Mouse (Mus musculus) myocyte (in vitro differentiated cells): ENCODE results near the gene Mterf1a. TPM values are rescaled to one million over a fixed set of nuclear protein-coding genes. Genes with fewer than 3 reads are reported as not detected.
A peak's percentile ranks its signal among the peaks of the same experiment; 100 is the strongest.
"Not testable (repeated sequence)": the region's sequence is repeated elsewhere in the genome, so short reads cannot be mapped to it uniquely, and the experiment has no call there.

Experiments used
- H3K27me3 ChIP-seq: one replicate; pipeline ENCODE4 v1.6.1; 2011; ENCODE audit not compliant: control insufficient read depth, insufficient read depth, insufficient read length
- H3K36me3 ChIP-seq: one replicate; pipeline ENCODE4 v1.6.1; 2011; ENCODE audit not compliant: control insufficient read depth, insufficient read depth
- H3K4me2 ChIP-seq: one replicate; pipeline ENCODE4 v1.6.1; 2011; ENCODE audit warnings: low read depth, control low read depth
- H3K4me3 ChIP-seq: one replicate; pipeline ENCODE4 v1.5.1; 2011; ENCODE audit warnings: mild to moderate bottlenecking, control low read depth, moderate library complexity
- H3K79me2 ChIP-seq: one replicate; pipeline ENCODE4 v1.6.1; 2011; ENCODE audit not compliant: control insufficient read depth, insufficient read depth
- H3ac ChIP-seq: one replicate; pipeline ENCODE4 v1.6.1; 2011; ENCODE audit not compliant: control insufficient read depth, insufficient read length
- CEBPB ChIP-seq: IDR thresholded peaks from 2 replicates; pipeline ENCODE4 v1.6.1; 2011; ENCODE audit warnings: mild to moderate bottlenecking, moderate library complexity; ENCODE audit not compliant: poor library complexity, insufficient read depth, severe bottlenecking
- E2F4 ChIP-seq: IDR thresholded peaks from one replicate; pipeline ENCODE4 v1.6.1; 2011; ENCODE audit warnings: mild to moderate bottlenecking, control low read depth, moderate library complexity; ENCODE audit not compliant: insufficient read depth
- MAX ChIP-seq: IDR thresholded peaks from one replicate; pipeline ENCODE4 v1.6.1; 2011; ENCODE audit warnings: low read depth, mild to moderate bottlenecking, control low read depth
- MYOD1 ChIP-seq, 3 experiments: IDR thresholded peaks; one replicate each; pipeline ENCODE4 v1.6.1; 2011; ENCODE audit warnings: control low read depth in 2 of 3, low read depth in 2 of 3, mild to moderate bottlenecking in 2 of 3, moderate library complexity in 1 of 3; ENCODE audit not compliant: insufficient read length in 2 of 3, control insufficient read depth in 1 of 3
- MYOG ChIP-seq, 3 experiments: IDR thresholded peaks; one replicate each; pipeline ENCODE4 v1.6.1; 2011; ENCODE audit warnings: control low read depth in 2 of 3, low read depth in 2 of 3, mild to moderate bottlenecking in 2 of 3; ENCODE audit not compliant: insufficient read length in 2 of 3, control insufficient read depth in 1 of 3, insufficient read depth in 1 of 3
- POLR2A ChIP-seq: IDR thresholded peaks from one replicate; pipeline ENCODE4 v1.6.1; 2011; ENCODE audit warnings: low read depth, mild to moderate bottlenecking, control low read depth, moderate library complexity; ENCODE audit not compliant: insufficient read length
- POLR2AphosphoS2 ChIP-seq: IDR thresholded peaks from one replicate; pipeline ENCODE4 v1.6.1; 2011; ENCODE audit warnings: low read depth, control low read depth; ENCODE audit not compliant: insufficient read length
- REST ChIP-seq: IDR thresholded peaks from one replicate; pipeline ENCODE4 v1.6.1; 2011; ENCODE audit warnings: mild to moderate bottlenecking, control low read depth, moderate library complexity; ENCODE audit not compliant: insufficient read depth, insufficient read length
- SRF ChIP-seq: IDR thresholded peaks from one replicate; pipeline ENCODE4 v1.6.1; 2011; ENCODE audit warnings: low read depth; ENCODE audit not compliant: control insufficient read depth, insufficient read length
- TCF12 ChIP-seq: IDR thresholded peaks from one replicate; pipeline ENCODE4 v1.6.1; 2011; ENCODE audit warnings: mild to moderate bottlenecking, control low read depth; ENCODE audit not compliant: poor library complexity, insufficient read depth, severe bottlenecking
- TCF3 ChIP-seq: IDR thresholded peaks from one replicate; pipeline ENCODE4 v1.6.1; 2011; ENCODE audit warnings: low read depth, control low read depth; ENCODE audit not compliant: insufficient read length
- USF1 ChIP-seq: IDR thresholded peaks from one replicate; pipeline ENCODE4 v1.6.1; 2011; ENCODE audit warnings: low read depth, mild to moderate bottlenecking, control low read depth, moderate library complexity
- polyA plus RNA-seq: library from polyadenylated mRNA; unstranded; fragments of >200 nt; fragmentation: generic; extraction: Trizol; gene quantifications from one replicate; pipeline ENCODE4 v1.2.1, GENCODE M21; 2012; ENCODE audit warnings: missing spikeins

Mterf1a gene
- 1.7 TPM for polyA plus RNA-seq

DNA sequence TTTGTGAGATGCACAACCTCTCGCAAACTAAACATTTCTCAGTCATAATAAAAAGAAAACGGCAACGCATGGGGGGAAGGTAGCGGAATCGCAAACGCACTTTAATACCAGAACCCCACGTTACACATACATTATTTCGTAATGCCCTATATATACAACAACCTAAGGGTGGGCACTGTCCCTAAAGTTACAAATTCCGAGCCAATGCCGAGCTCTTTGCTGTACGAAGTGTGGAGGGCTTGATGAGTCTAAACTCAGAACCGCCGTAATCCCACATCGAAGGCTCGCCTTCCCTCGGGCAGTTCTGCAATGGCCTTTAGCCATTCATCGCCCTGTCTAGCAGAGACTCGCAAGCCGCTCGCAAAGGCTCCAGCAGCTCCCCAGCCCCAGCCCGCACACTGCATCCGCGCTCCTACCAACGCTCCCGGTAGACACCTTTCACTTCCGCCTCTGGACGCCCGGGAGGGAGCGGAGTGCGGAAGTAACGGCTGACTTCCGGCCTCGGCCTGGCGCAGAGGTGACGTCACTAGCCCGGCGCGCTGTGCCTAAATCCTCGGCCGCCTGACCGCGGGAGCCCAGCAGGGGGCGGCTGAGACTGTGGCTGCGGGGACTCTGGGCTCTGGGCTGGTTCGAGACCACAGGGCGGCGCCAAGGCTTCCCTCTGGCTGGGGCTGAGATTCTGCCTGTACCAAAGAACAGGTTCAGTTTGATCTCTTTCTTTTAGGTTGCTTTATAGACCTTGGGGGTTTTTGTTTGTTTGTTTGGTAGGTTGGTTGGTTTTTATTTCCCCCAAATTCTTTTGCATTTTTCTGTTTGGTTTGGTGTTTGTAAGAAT, at the start of gene Mterf1a:
Gene Mterf1a, minus strand, starts transcription at position 475 of the 835 bp plus-strand sequence.
- H3K79me2 ChIP-seq, H3K36me3 ChIP-seq, H3K27me3 ChIP-seq, H3ac ChIP-seq: not testable (repeated sequence)
- Histone ChIP-seq H3K4me3 (peak within 1 kb of the TSS; percentile 29), H3K4me2 (peak within 1 kb of the TSS; percentile 93)

DNA sequence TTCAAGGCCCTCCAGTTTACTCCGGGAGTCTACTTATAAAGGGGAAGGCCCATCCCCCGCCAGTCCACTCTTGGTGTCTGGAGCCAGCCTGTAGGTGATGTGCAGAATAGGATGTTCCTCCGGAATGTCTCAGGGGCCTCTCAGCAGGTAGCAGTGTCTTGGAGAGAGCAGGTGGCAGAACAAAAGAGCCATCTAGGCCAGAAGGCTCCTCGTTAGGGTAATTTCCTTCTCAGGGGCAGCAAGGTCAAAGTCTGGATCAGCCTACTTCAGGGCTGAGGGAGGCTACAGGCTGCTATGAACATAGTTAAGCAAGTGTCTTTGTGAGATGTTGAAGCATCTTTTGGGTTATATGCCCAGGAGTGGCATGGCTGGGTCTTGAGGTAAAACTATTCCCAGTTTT, 49.4 kb upstream of the Mterf1a start:
- not testable (repeated sequence) for H3K27me3 ChIP-seq, H3ac ChIP-seq, H3K36me3 ChIP-seq, H3K4me2 ChIP-seq, H3K4me3 ChIP-seq
- H3K79me2 ChIP-seq, result peaks cover 10% of the 10 kb centered on the region

DNA sequence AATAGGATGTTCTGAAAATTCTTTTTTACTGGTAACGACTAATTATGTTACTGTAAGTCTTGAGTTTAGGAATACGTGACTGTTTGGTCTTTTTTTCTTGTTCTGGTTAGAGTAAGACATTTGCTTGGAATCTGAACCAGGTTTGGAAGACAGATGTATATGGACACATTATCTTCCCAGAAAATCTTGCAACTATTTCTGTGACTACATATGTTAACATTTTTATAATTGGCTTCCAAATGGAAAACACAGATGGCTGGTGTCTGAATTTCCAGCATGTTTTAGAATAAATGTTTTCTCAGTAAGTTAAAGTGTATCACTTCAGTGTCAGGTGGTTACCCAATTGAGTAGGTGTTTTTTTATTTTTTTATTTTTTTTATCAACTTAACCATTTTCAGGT, 47.5 kb upstream of the Mterf1a start:
- Histone ChIP-seq H3K79me2 (peaks cover 23% of the 10 kb centered on the region), H3K4me3 (no peak overlapping the region), H3K27me3 (no peaks in the 10 kb centered on the region), H3ac (no peak overlapping the region), H3K4me2 (no peak overlapping the region), H3K36me3 (no peaks in the 10 kb centered on the region)
- TF ChIP-seq USF1 (no peak), TCF12 (no peak), MYOG (IDR thresholded peaks at IDR 0.05; ENCODE audit: control insufficient read depth in 1 of 3, insufficient read depth in 1 of 3, insufficient read length in 2 of 3, low read depth in 2 of 3) (no peak), MYOD1 (IDR thresholded peaks at IDR 0.05; ENCODE audit: control insufficient read depth in 1 of 3, insufficient read length in 2 of 3, low read depth in 2 of 3) (no peak), POLR2AphosphoS2 (no peak), MAX (no peak), SRF (no peak), TCF3 (no peak), E2F4 (no peak), POLR2A (no peak), REST (no peak), CEBPB (no peak)

DNA sequence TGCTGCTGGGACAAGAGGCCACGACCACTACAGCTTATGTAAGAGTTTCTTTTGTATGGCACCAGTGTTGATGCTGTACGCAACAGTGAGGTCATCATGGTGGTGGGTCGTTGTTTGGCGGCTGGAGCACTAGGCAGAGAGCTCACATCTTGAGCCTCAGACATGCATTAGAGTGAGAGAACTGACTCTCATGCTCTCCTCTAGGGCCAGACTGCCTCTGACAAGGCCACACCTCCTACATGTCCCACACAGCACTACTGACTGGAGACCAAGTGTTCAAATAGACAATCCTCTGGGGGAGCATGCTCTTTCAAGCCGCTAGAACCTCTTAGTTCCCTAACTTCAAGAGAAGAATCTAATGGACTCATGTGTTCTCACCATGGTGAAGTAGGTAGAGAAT, 45.6 kb upstream of the Mterf1a start:
- Histone ChIP-seq H3K27me3 (no peaks in the 10 kb centered on the region), H3K79me2 (peaks cover 26% of the 10 kb centered on the region), H3K36me3 (no peaks in the 10 kb centered on the region), H3K4me3 (no peak overlapping the region), H3ac (no peak overlapping the region), H3K4me2 (no peak overlapping the region)
- no peak for TF ChIP-seq TCF12
- no peak for TF ChIP-seq REST
- TF ChIP-seq SRF, result no peak
- no peak for TF ChIP-seq MYOG (IDR thresholded peaks at IDR 0.05; ENCODE audit: control insufficient read depth in 1 of 3, insufficient read depth in 1 of 3, insufficient read length in 2 of 3, low read depth in 2 of 3)
- TF ChIP-seq MYOD1 (IDR thresholded peaks at IDR 0.05; ENCODE audit: control insufficient read depth in 1 of 3, insufficient read length in 2 of 3, low read depth in 2 of 3), result no peak
- TF ChIP-seq E2F4, result no peak

DNA sequence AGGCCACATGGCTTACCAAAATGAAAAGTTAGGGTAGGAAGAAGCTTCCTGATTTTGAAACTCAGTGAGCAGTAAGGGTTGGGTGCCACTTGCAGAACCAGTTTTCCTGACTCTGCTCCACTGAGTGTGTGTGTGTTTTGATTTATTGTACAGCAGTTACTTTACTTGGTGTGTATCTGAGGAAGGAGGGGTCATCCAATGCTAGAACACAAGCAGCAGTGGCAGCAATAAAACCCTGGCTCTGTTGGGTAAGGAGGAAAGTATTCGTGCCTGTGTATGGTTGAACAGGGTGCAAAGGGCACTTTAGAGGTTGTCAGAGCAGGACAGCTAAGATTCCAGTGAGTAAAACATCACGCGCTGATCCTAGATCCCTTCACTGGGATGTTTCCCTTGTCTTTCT, 45.2 kb upstream of the Mterf1a start:
- no peak overlapping the region for H3K4me2 ChIP-seq

More for the DNA sequence above, 45.2 kb upstream of the Mterf1a start:
- Histone ChIP-seq H3K27me3 (no peaks in the 10 kb centered on the region), H3K36me3 (no peaks in the 10 kb centered on the region), H3K79me2 (peaks cover 31% of the 10 kb centered on the region), H3ac (no peak overlapping the region), H3K4me3 (no peak overlapping the region)
- no peak for TF ChIP-seq MAX
- no peak for TF ChIP-seq MYOG (IDR thresholded peaks at IDR 0.05; ENCODE audit: control insufficient read depth in 1 of 3, insufficient read depth in 1 of 3, insufficient read length in 2 of 3, low read depth in 2 of 3)
- no peak for TF ChIP-seq SRF
- TF ChIP-seq E2F4, result no peak
- TF ChIP-seq MYOD1 (IDR thresholded peaks at IDR 0.05; ENCODE audit: control insufficient read depth in 1 of 3, insufficient read length in 2 of 3, low read depth in 2 of 3), result no peak
- no peak for TF ChIP-seq CEBPB
- no peak for TF ChIP-seq REST
- no peak for TF ChIP-seq POLR2A
- no peak for TF ChIP-seq POLR2AphosphoS2
- no peak for TF ChIP-seq TCF12
- no peak for TF ChIP-seq USF1
- no peak for TF ChIP-seq TCF3
